Mouse (Mus musculus) forebrain, embryonic 13.5 days (tissue): ENCODE measurements around the gene Rhof. TPM values are rescaled to one million over a fixed set of nuclear protein-coding genes. Genes with fewer than 3 reads are reported as not detected.

Experiments used
- ATAC-seq: fragments of 200-750 bp; cut with Nextera tagmentation; 2 replicates; pipeline ENCODE4 v1.8.0; 2017
- H3K27ac ChIP-seq: fragments of 300-500 bp; sonication (generic); 2 replicates; pipeline ENCODE4 v1.5.1; 2015; ENCODE audit warnings: inconsistent platforms, mild to moderate bottlenecking, moderate library complexity
- H3K27me3 ChIP-seq: fragments of 300-500 bp; sonication (generic); 2 replicates; pipeline ENCODE4 v1.6.1; 2015; ENCODE audit warnings: mild to moderate bottlenecking, inconsistent platforms
- H3K36me3 ChIP-seq: fragments of 300-500 bp; sonication (generic); 2 replicates; pipeline ENCODE4 v1.6.1; 2015; ENCODE audit warnings: mild to moderate bottlenecking, inconsistent platforms; ENCODE audit not compliant: poor library complexity, severe bottlenecking
- H3K4me1 ChIP-seq: fragments of 300-500 bp; sonication (generic); 2 replicates; pipeline ENCODE4 v1.6.1; 2015; ENCODE audit warnings: inconsistent platforms
- H3K4me2 ChIP-seq: fragments of 300-500 bp; sonication (generic); 2 replicates; pipeline ENCODE4 v1.6.1; 2015; ENCODE audit warnings: inconsistent platforms, mild to moderate bottlenecking, moderate library complexity
- H3K4me3 ChIP-seq: fragments of 300-500 bp; sonication (generic); 2 replicates; pipeline ENCODE4 v1.5.1; 2015; ENCODE audit warnings: mild to moderate bottlenecking, inconsistent platforms
- H3K9ac ChIP-seq: fragments of 300-500 bp; sonication (generic); 2 replicates; pipeline ENCODE4 v1.6.1; 2015; ENCODE audit warnings: mild to moderate bottlenecking, inconsistent platforms
- H3K9me3 ChIP-seq: fragments of 300-500 bp; sonication (generic); replicated peaks from 2 replicates; pipeline ENCODE4 v1.6.1; 2016; ENCODE audit warnings: inconsistent platforms
- WGBS: fragments of 180-500 bp; shearing (Covaris S2); methylation state at CpG from one replicate; pipeline ENCODE4 v1.1.7; 2015; 5-methylcytosine and 5-hydroxymethylcytosine counted together
- polyA plus RNA-seq: library from polyadenylated mRNA; unstranded; fragments of >200 nt; fragmentation: Nextera tagmentation; extraction: Ambion mirVana; gene quantifications from 2 replicates; pipeline ENCODE4 v1.2.1, GENCODE M21; 2015

Rhof gene
- polyA plus RNA-seq, 1 experiment from 2014 or later, result 4.3 TPM

DNA sequence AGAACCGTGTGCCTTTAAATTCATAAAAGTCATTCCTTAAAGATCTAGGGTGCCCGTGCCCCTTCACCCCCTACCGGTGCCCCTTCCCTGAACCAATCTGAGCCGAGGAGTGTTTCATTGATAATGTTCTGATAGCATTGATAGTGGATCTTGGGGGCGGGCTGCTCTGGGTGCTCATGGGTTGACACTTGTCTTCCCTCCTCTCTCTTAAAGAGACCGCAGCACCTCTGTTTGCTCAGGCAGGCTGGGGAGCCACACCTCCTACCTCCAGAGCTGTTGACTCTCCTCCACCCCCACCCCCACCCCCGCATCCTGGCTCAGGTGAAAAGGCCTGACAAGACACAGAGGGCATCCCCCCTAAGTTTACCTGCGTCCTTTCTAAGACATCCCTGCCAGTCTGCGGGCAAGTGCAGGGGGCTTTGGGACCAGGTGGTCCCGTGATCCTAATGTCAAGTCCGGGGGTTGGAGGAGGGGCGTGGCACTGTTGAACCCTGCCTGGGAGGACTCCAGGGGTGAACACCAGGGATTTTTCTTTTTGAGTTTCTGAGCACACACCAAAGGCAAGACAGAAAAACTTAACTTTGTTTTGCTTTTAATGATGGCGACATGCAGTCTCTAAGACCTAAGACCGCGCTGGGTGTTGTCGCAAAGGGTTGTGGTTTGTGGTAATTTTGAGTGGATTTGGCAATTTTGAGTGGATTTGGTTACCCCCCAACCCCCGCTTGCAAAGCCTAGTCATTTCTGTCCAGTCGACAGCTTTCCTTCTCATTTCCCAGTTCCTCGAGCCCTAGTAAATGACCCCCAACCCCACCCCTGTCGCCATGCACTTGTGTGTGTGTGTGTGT is 12.5 kb upstream of the Rhof start:
- 41% methylated on average over 20 of the region's 20 CpGs for WGBS
- H3K27ac ChIP-seq, result peak overlapping the region; percentile 54; the same call in 1 of the 2 replicates
- peak overlapping the region; percentile 100 for H3K4me2 ChIP-seq
- peaks cover 55% of the 10 kb centered on the region for H3K4me1 ChIP-seq
- H3K27me3 ChIP-seq, result no peaks in the 10 kb centered on the region
- no peak for ATAC-seq
- peak overlapping the region; percentile 100 for H3K9ac ChIP-seq
- peak overlapping the region; percentile 94 for H3K4me3 ChIP-seq
- peaks cover 44% of the 10 kb centered on the region for H3K36me3 ChIP-seq
- no peaks in the 10 kb centered on the region for H3K9me3 ChIP-seq

DNA sequence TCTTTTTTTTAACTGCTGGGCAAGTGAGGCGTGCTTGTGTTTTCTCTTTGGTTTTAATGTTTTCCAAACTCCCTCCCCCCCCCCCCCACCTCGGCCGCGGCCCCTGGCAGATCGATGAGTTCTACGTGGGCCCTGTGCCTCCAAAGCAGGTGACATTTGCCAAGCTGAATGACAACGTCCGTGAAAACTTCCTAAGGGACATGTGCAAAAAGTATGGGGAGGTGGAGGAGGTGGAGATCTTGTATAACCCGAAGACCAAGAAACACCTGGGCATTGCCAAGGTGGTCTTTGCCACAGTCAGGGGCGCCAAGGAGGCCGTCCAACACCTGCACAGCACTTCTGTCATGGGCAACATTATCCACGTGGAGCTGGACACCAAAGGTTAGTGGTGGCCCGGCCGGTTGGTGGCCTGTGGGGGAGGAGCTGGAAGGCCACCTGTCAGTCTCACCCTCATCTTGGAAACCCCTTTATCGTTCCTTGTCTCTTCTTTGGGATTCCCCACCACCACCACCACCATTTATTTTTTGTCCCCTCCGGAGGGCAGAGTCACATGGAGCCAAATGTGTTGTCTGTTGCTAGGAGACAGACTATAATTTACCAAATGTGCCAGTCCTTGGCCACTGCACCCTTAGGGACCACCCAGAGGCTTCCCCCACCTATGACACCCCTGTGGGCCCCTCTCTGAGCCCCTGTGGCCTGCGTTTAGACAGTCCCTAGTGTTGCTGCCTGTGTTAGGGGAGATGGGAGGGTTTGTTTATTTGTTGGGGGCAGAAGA is 11.7 kb upstream of the Rhof start:
- Histone ChIP-seq H3K27ac (peak overlapping the region; percentile 54; the same call in 1 of the 2 replicates), H3K4me2 (peak overlapping the region; percentile 100), H3K36me3 (peaks cover 39% of the 10 kb centered on the region), H3K9ac (peak overlapping the region; percentile 100), H3K4me1 (peaks cover 47% of the 10 kb centered on the region), H3K4me3 (peak overlapping the region; percentile 94), H3K9me3 (no peaks in the 10 kb centered on the region), H3K27me3 (no peaks in the 10 kb centered on the region)
- no peak for ATAC-seq
- WGBS, result 3% methylated on average over 17 of the region's 17 CpGs

DNA sequence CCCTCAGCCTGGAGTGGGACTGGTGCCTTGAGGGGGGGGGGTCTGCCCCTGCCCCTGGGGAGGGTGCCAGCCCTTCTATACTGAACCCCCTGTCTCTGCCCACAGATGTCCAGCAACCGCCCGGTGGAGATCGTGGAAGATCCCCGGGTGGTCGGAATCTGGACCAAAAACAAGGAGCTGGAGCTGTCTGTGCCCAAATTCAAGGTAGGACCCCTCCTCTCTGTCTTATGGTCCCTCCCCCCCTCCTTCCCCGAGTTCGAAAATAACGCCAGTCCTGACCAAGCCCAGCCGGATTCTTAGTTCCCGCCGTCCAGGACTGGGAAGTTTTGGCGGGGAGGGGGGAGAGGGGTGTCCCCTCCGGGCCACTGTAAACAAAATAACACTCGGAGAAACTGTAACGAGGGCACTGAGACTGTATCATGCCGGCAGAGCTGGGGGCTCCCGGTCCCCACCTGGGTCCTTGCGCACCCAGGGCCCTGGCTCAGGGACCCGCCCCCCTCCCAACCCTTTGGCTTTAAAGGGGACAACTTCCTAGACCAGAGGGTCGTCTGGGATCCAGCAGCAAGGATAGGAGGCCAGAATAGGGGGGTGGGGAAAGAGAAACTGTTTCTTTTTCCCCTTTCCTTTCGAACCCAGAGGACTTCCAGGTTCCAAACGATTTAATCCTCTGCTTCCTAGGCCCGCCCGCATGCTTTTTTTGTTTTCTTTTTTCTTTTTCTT is 10.9 kb upstream of the Rhof start:
- H3K27me3 ChIP-seq, result no peaks in the 10 kb centered on the region
- peak overlapping the region; percentile 100 for H3K4me2 ChIP-seq
- no peaks in the 10 kb centered on the region for H3K9me3 ChIP-seq
- WGBS, result 0% methylated on average over 23 of the region's 24 CpGs
- peak overlapping the region; percentile 100 for H3K27ac ChIP-seq
- H3K36me3 ChIP-seq, result peaks cover 32% of the 10 kb centered on the region
- H3K9ac ChIP-seq, result peak overlapping the region; percentile 100
- ATAC-seq, result no peak
- H3K4me3 ChIP-seq, result peak overlapping the region; percentile 94
- H3K4me1 ChIP-seq, result peaks cover 40% of the 10 kb centered on the region

DNA sequence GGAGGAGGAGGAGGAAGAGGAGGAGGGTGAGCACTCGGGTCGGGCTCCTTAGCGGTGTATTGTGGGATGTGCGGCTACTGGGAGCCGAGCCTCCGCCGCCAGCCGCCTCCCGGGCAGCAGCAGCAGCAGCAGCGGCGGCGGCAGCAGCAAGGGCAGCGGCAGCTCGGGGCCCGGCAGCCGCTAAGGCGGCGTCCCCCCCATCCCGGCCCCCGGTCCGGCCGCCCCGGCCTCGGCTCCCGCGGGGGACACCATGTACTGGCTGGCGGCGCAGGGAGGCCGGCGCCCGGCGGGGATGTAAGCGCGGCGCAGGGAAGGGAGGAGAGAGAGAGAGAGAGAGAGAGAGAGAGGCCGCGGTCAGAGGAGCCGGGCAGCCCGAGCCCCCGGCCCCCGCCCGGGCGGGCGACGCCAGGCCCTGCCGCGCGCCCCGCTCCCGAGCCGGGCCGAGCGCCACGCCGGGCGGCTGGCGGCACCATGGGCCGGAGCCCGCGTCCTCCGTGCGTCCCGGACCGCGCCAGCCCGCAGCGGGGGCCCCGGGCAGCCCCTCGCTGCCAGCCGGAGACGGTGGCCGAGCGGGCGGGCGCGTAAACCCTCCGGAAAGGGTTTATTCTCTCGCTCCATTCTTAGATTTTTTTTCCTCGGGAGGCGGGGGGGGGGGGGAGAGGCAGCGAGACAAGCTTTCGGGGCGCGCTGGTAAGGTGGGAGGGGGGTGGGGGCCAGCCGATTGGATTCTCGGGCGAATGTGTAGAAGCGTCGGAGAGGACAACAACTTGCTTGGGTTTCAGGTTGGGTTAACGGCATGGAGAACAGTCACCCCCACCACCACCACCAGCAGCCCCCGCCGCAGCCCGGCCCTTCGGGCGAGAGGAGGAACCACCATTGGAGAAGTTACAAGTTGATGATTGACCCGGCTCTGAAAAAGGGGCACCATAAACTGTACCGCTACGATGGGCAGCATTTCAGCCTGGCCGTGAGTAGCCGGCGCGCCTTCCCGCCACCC is 10.0 kb upstream of the Rhof start, which contains the start of gene Setd1b:
TSS of gene Setd1b (plus strand) at position 33 of the 997 bp plus-strand sequence.
- under 1% methylated on average over 75 of the region's 103 CpGs for whole genome bisulfite sequencing
- peak; percentile 20 for ATAC-seq

DNA sequence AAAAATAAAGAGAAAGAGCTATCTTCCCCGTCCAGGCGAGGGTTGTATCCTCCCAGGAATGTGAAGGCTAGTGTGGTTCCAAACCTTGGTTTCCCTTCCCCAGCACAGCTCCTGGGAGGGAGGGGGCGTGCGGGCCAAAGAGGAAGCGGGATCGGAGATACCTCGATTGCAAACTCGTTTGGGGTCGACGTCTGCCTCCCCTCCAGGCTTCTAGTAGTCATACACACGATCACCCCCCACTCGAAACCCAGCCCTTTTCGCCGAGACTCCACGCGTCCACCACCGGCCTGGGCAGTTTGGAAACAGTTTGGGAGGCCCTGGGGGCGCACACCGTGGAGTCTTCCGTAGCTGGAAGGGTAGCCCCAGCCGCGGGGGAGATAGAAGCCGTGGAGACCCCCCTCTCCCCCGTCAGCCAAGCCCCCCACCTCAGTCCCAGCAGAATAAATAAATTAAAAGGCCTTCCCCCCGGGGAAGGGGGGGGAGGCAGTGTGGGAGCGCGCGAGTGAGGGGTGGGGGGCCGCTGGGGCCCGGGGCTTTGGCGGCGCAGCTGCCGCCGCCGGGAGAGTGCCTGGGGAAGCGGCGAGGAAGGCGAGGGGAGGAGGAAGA is 9.2 kb upstream of the Rhof start:
- Histone ChIP-seq H3K9ac (peak overlapping the region; percentile 100), H3K4me3 (peak overlapping the region; percentile 94), H3K4me1 (peaks cover 47% of the 10 kb centered on the region), H3K4me2 (peak overlapping the region; percentile 100), H3K36me3 (peaks cover 14% of the 10 kb centered on the region), H3K27me3 (no peaks in the 10 kb centered on the region), H3K9me3 (no peaks in the 10 kb centered on the region), H3K27ac (peak overlapping the region; percentile 100)
- ATAC-seq, result peak; percentile 36
- WGBS, result 2% methylated on average over 35 of the region's 38 CpGs

More for the DNA sequence above, 10.0 kb upstream of the Rhof start, which contains the start of gene Setd1b:
- Histone ChIP-seq H3K9ac (peak within 1 kb of the TSS; percentile 100), H3K4me2 (peak within 1 kb of the TSS; percentile 100), H3K4me1 (peaks cover 40% of the 10 kb centered on the region), H3K36me3 (peaks cover 22% of the 10 kb centered on the region), H3K9me3 (no peaks in the 10 kb centered on the region), H3K27me3 (no peaks in the 10 kb centered on the region), H3K4me3 (peak within 1 kb of the TSS; percentile 94), H3K27ac (peak within 1 kb of the TSS; percentile 100)

DNA sequence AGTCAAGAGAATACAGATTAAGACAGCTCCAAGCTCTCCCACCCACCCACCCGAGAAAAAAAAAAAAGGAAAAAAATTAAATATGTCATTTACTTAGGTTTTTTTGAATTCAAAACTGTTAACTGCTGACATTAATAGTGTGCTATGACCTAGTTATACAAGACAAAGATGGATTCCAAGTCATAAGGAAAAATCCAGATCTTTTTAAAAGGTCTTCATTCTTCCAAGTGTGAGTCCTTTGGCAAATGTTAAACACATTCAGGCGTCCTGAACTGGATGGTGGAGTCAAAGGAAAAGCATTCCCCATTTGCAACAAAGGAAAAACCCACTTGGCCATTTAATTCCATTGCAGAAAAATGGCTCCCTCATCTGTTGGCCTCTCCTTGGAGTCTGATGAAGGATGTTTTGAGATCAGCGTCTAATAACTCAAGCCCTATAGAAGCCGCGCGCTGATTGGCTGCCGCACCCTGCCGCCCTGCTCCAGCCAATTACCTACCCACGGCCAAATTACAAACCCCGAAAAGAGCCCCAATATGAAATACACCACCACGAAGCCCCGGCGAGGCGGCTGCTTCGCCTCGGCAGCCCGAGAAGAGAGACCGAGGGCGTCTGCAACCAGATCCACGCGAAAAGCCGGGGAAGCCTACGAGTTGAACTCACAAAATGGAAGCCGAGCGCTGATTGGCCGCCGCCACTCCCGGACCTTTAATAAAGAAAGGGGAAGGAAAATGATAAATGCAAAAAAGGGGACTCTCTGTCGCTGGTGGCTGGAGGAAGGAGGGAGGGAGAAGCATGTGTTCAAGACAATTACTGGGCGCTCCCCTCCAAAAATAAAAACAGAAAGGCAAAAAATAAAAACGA is 8.4 kb upstream of the Rhof start:
- Histone ChIP-seq H3K4me2 (peak overlapping the region; percentile 100), H3K27ac (peak overlapping the region; percentile 100), H3K4me3 (peak overlapping the region; percentile 94), H3K36me3 (peaks cover 10% of the 10 kb centered on the region; the same call in 1 of the 2 replicates), H3K9me3 (no peaks in the 10 kb centered on the region), H3K4me1 (peaks cover 47% of the 10 kb centered on the region), H3K9ac (peak overlapping the region; percentile 100), H3K27me3 (no peaks in the 10 kb centered on the region)
- under 1% methylated on average over 31 of the region's 31 CpGs for WGBS
- peak; percentile 71 for ATAC-seq

DNA sequence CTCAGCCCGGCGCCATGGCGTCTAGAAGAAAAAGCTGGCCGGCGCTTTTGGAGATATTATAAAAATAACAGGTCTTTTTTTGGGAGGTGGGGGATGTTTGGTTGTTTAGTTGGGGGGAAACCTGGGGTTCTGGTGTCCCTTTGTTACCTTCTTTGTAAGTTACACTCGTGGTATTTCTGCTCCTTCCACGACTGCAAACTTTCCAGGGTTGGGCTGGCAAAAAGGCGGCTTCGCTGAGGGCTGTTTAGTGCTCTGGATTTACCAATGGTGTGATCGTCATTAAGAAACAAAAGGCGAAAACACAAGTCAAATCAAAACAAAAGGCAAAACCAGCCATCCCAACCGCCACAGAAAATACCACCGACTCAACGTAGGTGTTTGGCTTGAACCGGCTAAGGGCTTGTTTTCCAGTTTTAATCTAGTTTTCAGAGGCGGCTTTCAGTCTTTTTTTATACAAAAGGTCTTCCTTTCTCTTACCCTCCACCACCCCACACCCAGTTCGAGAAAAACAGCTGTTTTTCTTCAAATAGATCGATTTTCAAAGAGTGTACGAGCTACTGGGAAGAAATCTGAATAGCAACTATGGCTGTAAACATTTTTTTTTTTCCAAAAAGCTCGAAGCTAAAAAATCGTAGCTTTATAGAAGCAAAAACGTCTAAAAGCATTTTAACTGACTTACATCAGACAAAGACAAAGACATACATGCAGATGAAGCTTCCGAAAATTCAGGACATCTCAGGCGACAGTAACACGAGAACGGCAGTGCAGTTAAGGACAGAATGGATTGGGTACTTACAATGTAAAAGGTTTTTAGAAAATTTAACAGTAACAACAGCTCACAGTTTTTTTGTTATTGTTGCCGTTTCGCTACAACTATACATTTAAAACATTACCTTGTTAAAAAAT is 7.5 kb upstream of the Rhof start:
- Histone ChIP-seq H3K9ac (peak overlapping the region; percentile 100), H3K4me1 (peaks cover 47% of the 10 kb centered on the region), H3K4me3 (peak overlapping the region; percentile 94), H3K27me3 (no peaks in the 10 kb centered on the region), H3K4me2 (peak overlapping the region; percentile 96), H3K9me3 (no peaks in the 10 kb centered on the region), H3K27ac (peak overlapping the region; percentile 100), H3K36me3 (peaks cover 11% of the 10 kb centered on the region; the same call in 1 of the 2 replicates)
- ATAC-seq, result no peak
- WGBS, result under 1% methylated on average over 28 of the region's 28 CpGs

DNA sequence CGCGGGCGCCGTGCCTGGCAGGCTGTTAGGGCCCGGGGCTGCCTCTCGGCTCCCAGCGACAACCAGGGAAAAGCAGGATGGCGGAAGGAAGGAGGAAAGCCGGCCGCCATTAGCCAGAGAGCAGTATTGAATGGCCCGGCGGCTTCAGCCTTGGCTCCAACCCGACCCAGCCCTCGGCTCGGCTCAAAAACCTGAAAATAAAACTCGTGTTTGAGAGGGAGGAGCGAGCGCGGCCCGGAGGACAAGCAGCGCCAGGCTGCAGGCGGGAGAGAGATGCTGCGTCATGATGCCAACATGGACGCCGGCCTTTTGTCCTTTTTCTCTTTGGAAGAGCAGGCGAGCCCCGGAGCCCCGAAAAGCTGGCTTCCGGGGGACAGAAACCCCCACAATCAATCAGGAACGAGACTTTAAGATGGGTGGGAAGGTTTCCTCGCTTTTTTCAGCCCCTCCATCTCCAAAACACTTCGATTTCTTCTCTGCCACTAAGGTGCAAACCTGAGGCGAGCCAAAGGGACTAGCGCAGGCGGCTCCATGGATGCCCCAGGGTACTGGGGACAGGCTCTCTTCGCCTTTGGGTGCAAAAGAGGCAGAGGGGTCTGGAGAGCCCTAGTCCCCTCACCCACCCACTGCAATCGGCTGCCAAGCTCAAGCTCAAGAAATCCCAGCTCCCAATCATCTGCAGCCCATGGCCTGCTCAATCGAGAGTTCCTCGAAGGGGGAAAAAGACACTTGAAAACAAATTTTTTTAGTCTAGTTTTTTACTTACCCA is 6.6 kb upstream of the Rhof start:
- ATAC-seq, result 0 out of 2 replicates have a peak, but pooled peaks have one; percentile 8
- peak overlapping the region; percentile 100 for H3K9ac ChIP-seq
- no peaks in the 10 kb centered on the region for H3K27me3 ChIP-seq
- peaks cover 18% of the 10 kb centered on the region for H3K36me3 ChIP-seq
- under 1% methylated on average over 39 of the region's 39 CpGs for WGBS
- H3K27ac ChIP-seq, result peak overlapping the region; percentile 100
- peak overlapping the region; percentile 94 for H3K4me3 ChIP-seq
- no peaks in the 10 kb centered on the region for H3K9me3 ChIP-seq
- peak overlapping the region; percentile 96 for H3K4me2 ChIP-seq
- H3K4me1 ChIP-seq, result peaks cover 47% of the 10 kb centered on the region
